Mouse (Mus musculus) heart, postnatal 0 days (tissue): ENCODE results near the gene Tomm34. TPM values are rescaled to one million over a fixed set of nuclear protein-coding genes. Genes with fewer than 3 reads are reported as not detected.
A peak's percentile ranks its signal among the peaks of the same experiment; 100 is the strongest.
"Not testable (repeated sequence)": the region's sequence is repeated elsewhere in the genome, so short reads cannot be mapped to it uniquely, and the experiment has no call there.

Experiments used
- ATAC-seq: fragments of 200-750 bp; cut with Nextera tagmentation; 2 replicates; pipeline ENCODE4 v1.8.0; 2017; ENCODE audit warnings: low read depth, moderate number of reproducible peaks, moderate library complexity; ENCODE audit not compliant: insufficient read depth
- DNase-seq: peaks from one replicate; pipeline ENCODE4 v3.0.0-alpha.2; 2016; ENCODE audit warnings: low spot score
- H3K27ac ChIP-seq: fragments of 300-500 bp; sonication (generic); 2 replicates; pipeline ENCODE4 v1.5.1; 2014; ENCODE audit warnings: low read depth, mild to moderate bottlenecking
- H3K27me3 ChIP-seq: fragments of 300-500 bp; sonication (generic); 2 replicates; pipeline ENCODE4 v1.6.1; 2014; ENCODE audit warnings: low read length, mixed read lengths; ENCODE audit not compliant: control insufficient read depth, insufficient read depth
- H3K36me3 ChIP-seq: fragments of 300-500 bp; sonication (generic); replicated peaks from 2 replicates; pipeline ENCODE4 v1.6.1; 2014; ENCODE audit warnings: low read length, mixed read lengths; ENCODE audit not compliant: control insufficient read depth, insufficient read depth
- H3K4me1 ChIP-seq: fragments of 300-500 bp; sonication (generic); 2 replicates; pipeline ENCODE4 v1.6.1; 2014; ENCODE audit warnings: antibody characterized with exemption; ENCODE audit not compliant: control insufficient read depth, insufficient read depth
- H3K4me2 ChIP-seq: fragments of 300-500 bp; sonication (generic); 2 replicates; pipeline ENCODE4 v1.6.1; 2014; ENCODE audit warnings: low read depth, mild to moderate bottlenecking, low read length, moderate library complexity
- H3K4me3 ChIP-seq: fragments of 300-500 bp; sonication (generic); 2 replicates; pipeline ENCODE4 v1.5.1; 2014; ENCODE audit warnings: low read depth, low read length
- H3K9ac ChIP-seq: fragments of 300-500 bp; sonication (generic); replicated peaks from 2 replicates; pipeline ENCODE4 v1.6.1; 2014; ENCODE audit warnings: low read depth, low read length, mixed read lengths
- H3K9me3 ChIP-seq: fragments of 300-500 bp; sonication (generic); replicated peaks from 2 replicates; pipeline ENCODE4 v1.6.1; 2016; ENCODE audit warnings: low read length; ENCODE audit not compliant: control insufficient read depth
- CTCF ChIP-seq: IDR thresholded peaks from 2 replicates; pipeline ENCODE4 v1.5.1; 2016; ENCODE audit warnings: antibody characterized with exemption, control low read depth, low read depth
- EP300 ChIP-seq: IDR thresholded peaks from 2 replicates; pipeline ENCODE4 v1.6.1; 2016; ENCODE audit warnings: antibody characterized with exemption, low read depth
- WGBS: fragments of 180-500 bp; shearing (Covaris S2); extraction: QIAGEN DNeasy Blood & Tissue Kit; methylation state at CpG from one replicate; pipeline ENCODE4 v1.1.7; 2014; 5-methylcytosine and 5-hydroxymethylcytosine counted together
- polyA plus RNA-seq: library from polyadenylated mRNA; unstranded; fragments of >200 nt; fragmentation: Nextera tagmentation; extraction: Ambion mirVana; gene quantifications from 2 replicates; pipeline ENCODE4 v1.2.1, GENCODE M21; 2015
- total RNA-seq: library from RNA; depleted of rRNA; stranded (reverse); fragments of >200 nt; gene quantifications from 2 replicates; pipeline ENCODE4 v1.2.3, GENCODE M21; 2014; ENCODE audit warnings: low replicate concordance

Tomm34 gene
- total and polyA plus RNA-seq, 2 experiments from 2014 or later: 35.1 to 46.6 TPM

GRCm38 (mm10) chr2:164075088-164075487, 4.1 kb upstream of the Tomm34 start:
- TF ChIP-seq CTCF (no peak), EP300 (no peak)
- no peak for DNase-seq
- WGBS: 35% methylated on average over 5 of the region's 5 CpGs
- H3K36me3 ChIP-seq: peaks cover 8% of the 10 kb centered on the region
- H3K4me1 ChIP-seq: peaks cover 10% of the 10 kb centered on the region
- no peaks in the 10 kb centered on the region for H3K9me3 ChIP-seq
- ATAC-seq: no peak
- H3K9ac ChIP-seq: peak overlapping the region; percentile 70; the same call in 1 of the 2 replicates
- peak overlapping the region; percentile 89 for H3K4me2 ChIP-seq
- H3K27ac ChIP-seq: peak overlapping the region; percentile 0; the same call in 1 of the 2 replicates
- H3K4me3 ChIP-seq: peak overlapping the region; percentile 75
- no peaks in the 10 kb centered on the region for H3K27me3 ChIP-seq

- Histone ChIP-seq H3K27ac (peak overlapping the region; percentile 51), H3K9me3 (no peaks in the 10 kb centered on the region), H3K27me3 (no peaks in the 10 kb centered on the region), H3K9ac (peak overlapping the region; percentile 70), H3K4me1 (peaks cover 14% of the 10 kb centered on the region), H3K36me3 (no peaks in the 10 kb centered on the region), H3K4me2 (peak overlapping the region; percentile 89), H3K4me3 (peak overlapping the region; percentile 75)
- WGBS: under 1% methylated on average over 48 of the region's 48 CpGs
- ATAC-seq (peak; percentile 80), DNase-seq (peak; percentile 95)
- TF ChIP-seq EP300: peak; percentile 64; the same call in 1 of the 2 replicates
- peak; percentile 84 for TF ChIP-seq CTCF
These were observed 3.1 kb upstream of the Tomm34 start for GRCm38 (mm10) chr2:164073918-164074578.

- DNase-seq: no peak
- no peak overlapping the region for H3K27ac ChIP-seq
- no peak overlapping the region for H3K9ac ChIP-seq
- H3K27me3 ChIP-seq: no peaks in the 10 kb centered on the region
- peaks cover 15% of the 10 kb centered on the region for H3K4me1 ChIP-seq
- 84% methylated on average over 7 of the region's 7 CpGs for WGBS
- no peak overlapping the region for H3K4me2 ChIP-seq
- TF ChIP-seq EP300: no peak
- TF ChIP-seq CTCF: no peak
- H3K4me3 ChIP-seq: no peak overlapping the region
- H3K9me3 ChIP-seq: no peaks in the 10 kb centered on the region
- H3K36me3 ChIP-seq: no peaks in the 10 kb centered on the region
- ATAC-seq: no peak
These were observed 2.2 kb upstream of the Tomm34 start for GRCm38 (mm10) chr2:164073120-164073519.

- TF ChIP-seq CTCF (no peak), EP300 (no peak)
These were observed 1.1 kb upstream of the Tomm34 start for GRCm38 (mm10) chr2:164072109-164072508.

GRCm38 (mm10) chr2:164071437-164071820, 460 bp upstream of the Tomm34 start:
- H3K27ac ChIP-seq: peak overlapping the region; percentile 85
- H3K36me3 ChIP-seq, H3K27me3 ChIP-seq, H3K9me3 ChIP-seq, ATAC-seq, H3K9ac ChIP-seq, H3K4me3 ChIP-seq, DNase-seq: not testable (repeated sequence)
- 81% methylated on average over 11 of the region's 11 CpGs for WGBS
- H3K4me2 ChIP-seq: peak overlapping the region; percentile 95
- H3K4me1 ChIP-seq: peaks cover 15% of the 10 kb centered on the region

More at GRCm38 (mm10) chr2:164072109-164072508, 1.1 kb upstream of the Tomm34 start:
- no peak for ATAC-seq
- H3K4me2 ChIP-seq: no peak overlapping the region
- no peaks in the 10 kb centered on the region for H3K9me3 ChIP-seq
- H3K27me3 ChIP-seq: no peaks in the 10 kb centered on the region
- peaks cover 15% of the 10 kb centered on the region for H3K4me1 ChIP-seq
- WGBS: 86% methylated on average over 2 of the region's 2 CpGs
- H3K27ac ChIP-seq: no peak overlapping the region
- H3K9ac ChIP-seq: no peak overlapping the region
- H3K36me3 ChIP-seq: no peaks in the 10 kb centered on the region
- no peak for DNase-seq
- no peak overlapping the region for H3K4me3 ChIP-seq
